Mouse (Mus musculus) myocyte (in vitro differentiated cells): ENCODE results near the gene Pmpcb. TPM values are rescaled to one million over a fixed set of nuclear protein-coding genes. Genes with fewer than 3 reads are reported as not detected.

Source experiments
- H3K27me3 ChIP-seq: one replicate; pipeline ENCODE4 v1.6.1; 2011; ENCODE audit not compliant: control insufficient read depth, insufficient read depth, insufficient read length
- H3K36me3 ChIP-seq: one replicate; pipeline ENCODE4 v1.6.1; 2011; ENCODE audit not compliant: control insufficient read depth, insufficient read depth
- H3K4me2 ChIP-seq: one replicate; pipeline ENCODE4 v1.6.1; 2011; ENCODE audit warnings: low read depth, control low read depth
- H3K4me3 ChIP-seq: one replicate; pipeline ENCODE4 v1.5.1; 2011; ENCODE audit warnings: mild to moderate bottlenecking, control low read depth, moderate library complexity
- H3K79me2 ChIP-seq: one replicate; pipeline ENCODE4 v1.6.1; 2011; ENCODE audit not compliant: control insufficient read depth, insufficient read depth
- H3ac ChIP-seq: one replicate; pipeline ENCODE4 v1.6.1; 2011; ENCODE audit not compliant: control insufficient read depth, insufficient read length
- CEBPB ChIP-seq: IDR thresholded peaks from 2 replicates; pipeline ENCODE4 v1.6.1; 2011; ENCODE audit warnings: mild to moderate bottlenecking, moderate library complexity; ENCODE audit not compliant: poor library complexity, insufficient read depth, severe bottlenecking
- E2F4 ChIP-seq: IDR thresholded peaks from one replicate; pipeline ENCODE4 v1.6.1; 2011; ENCODE audit warnings: mild to moderate bottlenecking, control low read depth, moderate library complexity; ENCODE audit not compliant: insufficient read depth
- MAX ChIP-seq: IDR thresholded peaks from one replicate; pipeline ENCODE4 v1.6.1; 2011; ENCODE audit warnings: low read depth, mild to moderate bottlenecking, control low read depth
- MYOD1 ChIP-seq, 3 experiments: IDR thresholded peaks; one replicate each; pipeline ENCODE4 v1.6.1; 2011; ENCODE audit warnings: control low read depth in 2 of 3, low read depth in 2 of 3, mild to moderate bottlenecking in 2 of 3, moderate library complexity in 1 of 3; ENCODE audit not compliant: insufficient read length in 2 of 3, control insufficient read depth in 1 of 3
- MYOG ChIP-seq, 3 experiments: IDR thresholded peaks; one replicate each; pipeline ENCODE4 v1.6.1; 2011; ENCODE audit warnings: control low read depth in 2 of 3, low read depth in 2 of 3, mild to moderate bottlenecking in 2 of 3; ENCODE audit not compliant: insufficient read length in 2 of 3, control insufficient read depth in 1 of 3, insufficient read depth in 1 of 3
- POLR2A ChIP-seq: IDR thresholded peaks from one replicate; pipeline ENCODE4 v1.6.1; 2011; ENCODE audit warnings: low read depth, mild to moderate bottlenecking, control low read depth, moderate library complexity; ENCODE audit not compliant: insufficient read length
- POLR2AphosphoS2 ChIP-seq: IDR thresholded peaks from one replicate; pipeline ENCODE4 v1.6.1; 2011; ENCODE audit warnings: low read depth, control low read depth; ENCODE audit not compliant: insufficient read length
- REST ChIP-seq: IDR thresholded peaks from one replicate; pipeline ENCODE4 v1.6.1; 2011; ENCODE audit warnings: mild to moderate bottlenecking, control low read depth, moderate library complexity; ENCODE audit not compliant: insufficient read depth, insufficient read length
- SRF ChIP-seq: IDR thresholded peaks from one replicate; pipeline ENCODE4 v1.6.1; 2011; ENCODE audit warnings: low read depth; ENCODE audit not compliant: control insufficient read depth, insufficient read length
- TCF12 ChIP-seq: IDR thresholded peaks from one replicate; pipeline ENCODE4 v1.6.1; 2011; ENCODE audit warnings: mild to moderate bottlenecking, control low read depth; ENCODE audit not compliant: poor library complexity, insufficient read depth, severe bottlenecking
- TCF3 ChIP-seq: IDR thresholded peaks from one replicate; pipeline ENCODE4 v1.6.1; 2011; ENCODE audit warnings: low read depth, control low read depth; ENCODE audit not compliant: insufficient read length
- USF1 ChIP-seq: IDR thresholded peaks from one replicate; pipeline ENCODE4 v1.6.1; 2011; ENCODE audit warnings: low read depth, mild to moderate bottlenecking, control low read depth, moderate library complexity
- polyA plus RNA-seq: library from polyadenylated mRNA; unstranded; fragments of >200 nt; fragmentation: generic; extraction: Trizol; gene quantifications from one replicate; pipeline ENCODE4 v1.2.1, GENCODE M21; 2012; ENCODE audit warnings: missing spikeins

The Pmpcb gene
- polyA plus RNA-seq, 1 experiment: 126 TPM

GRCm38 (mm10) chr5:21784161-21785052 is 47.5 kb downstream of the Pmpcb start:
- Histone ChIP-seq H3K27me3 (no peaks in the 10 kb centered on the region), H3K79me2 (peaks cover 40% of the 10 kb centered on the region), H3K4me2 (peak overlapping the region; percentile 98), H3K4me3 (peak overlapping the region; percentile 76), H3K36me3 (peaks cover 21% of the 10 kb centered on the region), H3ac (peak overlapping the region; percentile 61)
- TF ChIP-seq E2F4: no peak
- TF ChIP-seq MYOD1 (IDR thresholded peaks at IDR 0.05; ENCODE audit: control insufficient read depth in 1 of 3, insufficient read length in 2 of 3, low read depth in 2 of 3): peak in 1 of 3 experiments; percentile 40

GRCm38 (mm10) chr5:21785053-21785452 is 48.1 kb downstream of the Pmpcb start, which contains the start of the genes Dnajc2 and Psmc2:
TSS of gene Dnajc2 (minus strand) at chr5:21785251.
TSS of gene Psmc2 (plus strand) at chr5:21785283.
- H3K4me2 ChIP-seq: peak within 1 kb of the TSS; percentile 98
- peaks cover 46% of the 10 kb centered on the region for H3K79me2 ChIP-seq
- H3K27me3 ChIP-seq: no peaks in the 10 kb centered on the region
- H3K4me3 ChIP-seq: peak within 1 kb of the TSS; percentile 76
- H3K36me3 ChIP-seq: peaks cover 21% of the 10 kb centered on the region
- TF ChIP-seq MAX (peak; percentile 54), POLR2A (peak; percentile 78), USF1 (no peak), MYOD1 (IDR thresholded peaks at IDR 0.05; ENCODE audit: control insufficient read depth in 1 of 3, insufficient read length in 2 of 3, low read depth in 2 of 3) (no peak), POLR2AphosphoS2 (peak; percentile 80), TCF3 (no peak), E2F4 (peak; percentile 69), TCF12 (no peak), SRF (no peak)
- peak within 1 kb of the TSS; percentile 61 for H3ac ChIP-seq

GRCm38 (mm10) chr5:21785776-21786175 is 48.8 kb downstream of the Pmpcb start:
- TF ChIP-seq MYOD1 (IDR thresholded peaks at IDR 0.05; ENCODE audit: control insufficient read depth in 1 of 3, insufficient read length in 2 of 3, low read depth in 2 of 3) (no peak), MYOG (IDR thresholded peaks at IDR 0.05; ENCODE audit: control insufficient read depth in 1 of 3, insufficient read depth in 1 of 3, insufficient read length in 2 of 3, low read depth in 2 of 3) (no peak), SRF (no peak), POLR2AphosphoS2 (no peak), POLR2A (no peak), MAX (no peak), REST (no peak), USF1 (no peak), TCF12 (no peak), CEBPB (no peak), E2F4 (no peak), TCF3 (no peak)
- Histone ChIP-seq H3K27me3 (no peaks in the 10 kb centered on the region), H3K4me2 (peak overlapping the region; percentile 92), H3K4me3 (peak overlapping the region; percentile 76), H3ac (peak overlapping the region; percentile 17), H3K36me3 (peaks cover 17% of the 10 kb centered on the region), H3K79me2 (peaks cover 54% of the 10 kb centered on the region)

- H3K4me2 ChIP-seq: peak overlapping the region; percentile 92
- H3K27me3 ChIP-seq: no peaks in the 10 kb centered on the region
- H3ac ChIP-seq: peak overlapping the region; percentile 17
- TF ChIP-seq E2F4: no peak
- no peak for TF ChIP-seq TCF12
- TF ChIP-seq REST: no peak
- TF ChIP-seq POLR2A: peak; percentile 77
- TF ChIP-seq SRF: no peak
- TF ChIP-seq MYOG (IDR thresholded peaks at IDR 0.05; ENCODE audit: control insufficient read depth in 1 of 3, insufficient read depth in 1 of 3, insufficient read length in 2 of 3, low read depth in 2 of 3): peak in 1 of 3 experiments; percentile 46
- peak in 1 of 3 experiments; percentile 2 for TF ChIP-seq MYOD1 (IDR thresholded peaks at IDR 0.05; ENCODE audit: control insufficient read depth in 1 of 3, insufficient read length in 2 of 3, low read depth in 2 of 3)
- TF ChIP-seq POLR2AphosphoS2: peak; percentile 85
- no peak for TF ChIP-seq TCF3
- TF ChIP-seq MAX: no peak
- TF ChIP-seq USF1: no peak
- TF ChIP-seq CEBPB: no peak
- peak overlapping the region; percentile 76 for H3K4me3 ChIP-seq
- H3K79me2 ChIP-seq: peaks cover 61% of the 10 kb centered on the region
- H3K36me3 ChIP-seq: peaks cover 15% of the 10 kb centered on the region
These were observed 49.6 kb downstream of the Pmpcb start for GRCm38 (mm10) chr5:21786258-21787185.
